Mouse (Mus musculus): ENCODE data around the gene Higd2a. TPM values are rescaled to one million over a fixed set of nuclear protein-coding genes. Genes with fewer than 3 reads are reported as not detected.

Gene Higd2a
- 305 and 329 TPM in 2 replicates for polyA plus RNA-seq (2012; ENCODE audit: insufficient read depth, insufficient read length, missing spikeins)

DNA sequence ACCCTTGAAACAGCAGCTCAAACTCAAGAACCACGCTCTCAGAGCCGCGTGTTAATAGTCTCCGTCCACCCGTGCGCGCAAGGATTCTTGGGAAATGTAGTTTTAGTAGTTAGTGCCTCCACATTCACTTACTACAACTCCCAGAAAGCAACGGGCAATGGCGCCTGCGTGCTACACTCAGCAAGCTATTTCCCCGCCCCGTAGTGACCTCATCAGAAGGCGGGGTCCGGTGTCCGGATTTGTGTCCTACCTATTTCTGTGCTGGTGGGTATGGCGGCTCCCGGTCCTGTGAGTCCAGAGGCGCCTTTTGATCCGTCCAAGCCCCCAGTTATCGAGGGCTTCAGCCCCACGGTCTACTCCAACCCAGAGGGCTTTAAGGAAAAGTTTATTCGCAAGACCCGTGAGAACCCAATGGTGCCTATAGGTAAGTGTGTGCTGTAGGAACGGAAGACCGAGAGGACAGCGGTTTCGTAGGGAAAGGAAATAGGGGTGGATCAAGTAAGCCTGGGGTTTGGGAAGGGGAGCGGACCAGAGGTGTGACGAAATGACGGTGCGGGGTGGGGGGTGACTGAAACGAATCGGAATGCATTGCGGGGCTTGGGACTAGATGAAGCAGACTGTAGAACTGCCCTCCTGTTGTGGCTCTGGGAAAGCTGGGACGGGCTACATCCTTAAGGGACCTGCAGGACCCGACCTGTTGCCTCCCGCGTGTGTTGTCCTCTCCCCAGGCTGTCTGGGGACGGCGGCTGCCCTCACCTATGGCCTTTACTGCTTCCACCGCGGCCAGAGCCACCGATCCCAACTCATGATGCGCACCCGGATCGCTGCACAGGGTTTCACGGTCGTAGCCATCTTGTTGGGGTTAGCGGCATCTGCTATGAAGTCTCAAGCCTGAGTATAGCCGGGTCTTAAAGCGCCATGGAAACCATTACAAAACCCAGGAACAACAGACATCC, at the start of gene Higd2a, which contains the start of gene Nop16:
Gene Higd2a, plus strand, starts transcription at position 212 of the 956 bp plus-strand sequence.
Gene Nop16, minus strand, starts transcription at position 95 of the 956 bp plus-strand sequence.
- Histone ChIP-seq H3K4me3 (ENCODE audit: insufficient read depth, low read depth, low read length) (peak within 1 kb of the TSS; percentile 77), H3K27ac (replicated peaks; ENCODE audit: low read depth, low read length) (peak within 1 kb of the TSS; percentile 86)

GRCm38 (mm10) chr13:54548036-54548435, 42.0 kb upstream of the Higd2a start:
- Histone ChIP-seq H3K27ac (replicated peaks; ENCODE audit: low read depth, low read length) (no peak overlapping the region), H3K4me3 (ENCODE audit: insufficient read depth, low read depth, low read length) (no peak overlapping the region), H3K4me1 (ENCODE audit: control insufficient read depth, insufficient read depth, insufficient read length, low read length) (no peaks in the 10 kb centered on the region)

More for the DNA sequence above, at the start of gene Higd2a, which contains the start of gene Nop16:
- peaks cover 7% of the 10 kb centered on the region; the same call in 1 of the 2 replicates for H3K4me1 ChIP-seq (ENCODE audit: control insufficient read depth, insufficient read depth, insufficient read length, low read length)

GRCm38 (mm10) chr13:54556176-54556575, 33.8 kb upstream of the Higd2a start:
- 0 out of 2 replicates have a peak overlapping the region, but pooled peaks have one; percentile 45 for H3K27ac ChIP-seq (replicated peaks; ENCODE audit: low read depth, low read length)
- H3K4me1 ChIP-seq (ENCODE audit: control insufficient read depth, insufficient read depth, insufficient read length, low read length), result peaks cover 4% of the 10 kb centered on the region; the same call in 1 of the 2 replicates
- H3K4me3 ChIP-seq (ENCODE audit: insufficient read depth, low read depth, low read length), result no peak overlapping the region

DNA sequence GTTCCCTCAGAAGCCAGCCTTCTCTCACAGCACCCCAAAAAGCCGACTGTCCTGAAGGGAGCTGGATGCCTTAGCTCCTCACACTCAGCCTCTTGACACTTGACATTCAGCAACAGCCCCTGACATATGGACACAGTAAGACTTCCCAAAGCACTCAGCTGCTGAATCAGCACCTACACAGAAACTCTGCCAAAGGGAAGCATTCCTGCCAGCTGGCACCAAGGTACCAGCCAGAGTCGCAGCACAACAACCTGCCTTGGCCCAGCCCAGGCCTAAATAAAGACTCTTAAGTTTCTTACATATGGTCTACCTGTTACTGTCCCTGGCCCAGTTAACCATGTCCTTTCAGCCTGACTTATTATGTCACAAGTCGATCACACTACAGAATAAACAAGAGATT, 33.2 kb upstream of the Higd2a start:
- no peak overlapping the region for H3K4me3 ChIP-seq (ENCODE audit: insufficient read depth, low read depth, low read length)
- H3K4me1 ChIP-seq (ENCODE audit: control insufficient read depth, insufficient read depth, insufficient read length, low read length), result peaks cover 4% of the 10 kb centered on the region; the same call in 1 of the 2 replicates
- peak overlapping the region; percentile 45; the same call in 1 of the 2 replicates for H3K27ac ChIP-seq (replicated peaks; ENCODE audit: low read depth, low read length)

GRCm38 (mm10) chr13:54557652-54558051, 32.4 kb upstream of the Higd2a start:
- Histone ChIP-seq H3K27ac (replicated peaks; ENCODE audit: low read depth, low read length) (no peak overlapping the region), H3K4me1 (ENCODE audit: control insufficient read depth, insufficient read depth, insufficient read length, low read length) (peaks cover 4% of the 10 kb centered on the region; the same call in 1 of the 2 replicates), H3K4me3 (ENCODE audit: insufficient read depth, low read depth, low read length) (no peak overlapping the region)

DNA sequence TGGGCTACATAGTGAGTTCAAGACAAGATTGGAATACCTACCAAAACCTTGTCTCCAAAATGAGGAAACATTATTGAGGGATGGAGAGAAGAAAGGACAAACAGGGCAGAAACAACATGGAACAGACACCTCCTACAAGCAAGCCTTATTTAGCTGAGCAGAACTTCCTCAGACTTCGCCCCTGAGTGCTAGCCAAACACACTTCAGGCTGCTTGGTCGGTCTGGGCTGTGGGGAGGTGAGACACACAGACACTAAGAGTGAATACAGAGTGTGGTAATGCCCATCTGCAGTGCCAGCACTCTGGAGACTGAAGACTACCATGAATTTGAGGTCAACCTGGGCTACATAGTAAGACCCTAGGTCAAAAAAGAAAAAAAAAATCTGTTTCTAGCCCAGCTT, 30.4 kb upstream of the Higd2a start:
- Histone ChIP-seq H3K4me3 (ENCODE audit: insufficient read depth, low read depth, low read length) (no peak overlapping the region), H3K4me1 (ENCODE audit: control insufficient read depth, insufficient read depth, insufficient read length, low read length) (peaks cover 9% of the 10 kb centered on the region), H3K27ac (replicated peaks; ENCODE audit: low read depth, low read length) (no peak overlapping the region)

GRCm38 (mm10) chr13:54560608-54561007, 29.4 kb upstream of the Higd2a start:
- no peak overlapping the region for H3K27ac ChIP-seq (replicated peaks; ENCODE audit: low read depth, low read length)
- no peak overlapping the region for H3K4me3 ChIP-seq (ENCODE audit: insufficient read depth, low read depth, low read length)
- H3K4me1 ChIP-seq (ENCODE audit: control insufficient read depth, insufficient read depth, insufficient read length, low read length), result peaks cover 9% of the 10 kb centered on the region

DNA sequence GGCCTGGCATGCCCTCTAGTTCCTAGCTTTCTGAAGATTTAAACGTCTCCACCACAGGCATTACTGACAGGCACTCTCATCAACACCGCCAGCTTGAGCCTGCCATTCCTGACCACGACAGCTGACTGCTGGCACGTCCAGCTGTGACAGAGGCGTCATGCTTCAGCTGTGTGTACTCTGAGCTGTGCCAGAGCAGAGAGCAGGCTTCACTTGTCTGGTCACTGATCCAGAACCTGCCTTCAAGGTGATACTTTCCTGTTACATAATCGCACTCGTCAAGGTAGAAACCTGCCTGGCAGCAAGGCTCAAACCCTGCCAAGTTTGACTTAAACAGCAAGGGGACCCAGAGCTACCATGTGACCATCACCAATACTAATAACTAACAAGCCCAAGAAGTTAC, 27.4 kb upstream of the Higd2a start:
- Histone ChIP-seq H3K4me3 (ENCODE audit: insufficient read depth, low read depth, low read length) (no peak overlapping the region), H3K4me1 (ENCODE audit: control insufficient read depth, insufficient read depth, insufficient read length, low read length) (peaks cover 5% of the 10 kb centered on the region; the same call in 1 of the 2 replicates), H3K27ac (replicated peaks; ENCODE audit: low read depth, low read length) (no peak overlapping the region)

- H3K27ac ChIP-seq (replicated peaks; ENCODE audit: low read depth, low read length), result peak overlapping the region; percentile 53
- H3K4me3 ChIP-seq (ENCODE audit: insufficient read depth, low read depth, low read length), result peak overlapping the region; percentile 75
- H3K4me1 ChIP-seq (ENCODE audit: control insufficient read depth, insufficient read depth, insufficient read length, low read length), result peaks cover 5% of the 10 kb centered on the region; the same call in 1 of the 2 replicates
Measured at GRCm38 (mm10) chr13:54564232-54565200, 25.5 kb upstream of the Higd2a start.

GRCm38 (mm10) chr13:54565201-54565581, 24.8 kb upstream of the Higd2a start, which contains the start of gene 4833439L19Rik:
Gene 4833439L19Rik (minus strand): TSS chr13:54565435.
- H3K4me3 ChIP-seq (ENCODE audit: insufficient read depth, low read depth, low read length), result peak within 1 kb of the TSS; percentile 75
- peaks cover 5% of the 10 kb centered on the region; the same call in 1 of the 2 replicates for H3K4me1 ChIP-seq (ENCODE audit: control insufficient read depth, insufficient read depth, insufficient read length, low read length)
- peak within 1 kb of the TSS; percentile 53 for H3K27ac ChIP-seq (replicated peaks; ENCODE audit: low read depth, low read length)

- peak overlapping the region; percentile 75 for H3K4me3 ChIP-seq (ENCODE audit: insufficient read depth, low read depth, low read length)
- H3K27ac ChIP-seq (replicated peaks; ENCODE audit: low read depth, low read length), result peak overlapping the region; percentile 35; the same call in 1 of the 2 replicates
- peaks cover 5% of the 10 kb centered on the region; the same call in 1 of the 2 replicates for H3K4me1 ChIP-seq (ENCODE audit: control insufficient read depth, insufficient read depth, insufficient read length, low read length)
Measured at GRCm38 (mm10) chr13:54565594-54566345, 24.2 kb upstream of the Higd2a start.

DNA sequence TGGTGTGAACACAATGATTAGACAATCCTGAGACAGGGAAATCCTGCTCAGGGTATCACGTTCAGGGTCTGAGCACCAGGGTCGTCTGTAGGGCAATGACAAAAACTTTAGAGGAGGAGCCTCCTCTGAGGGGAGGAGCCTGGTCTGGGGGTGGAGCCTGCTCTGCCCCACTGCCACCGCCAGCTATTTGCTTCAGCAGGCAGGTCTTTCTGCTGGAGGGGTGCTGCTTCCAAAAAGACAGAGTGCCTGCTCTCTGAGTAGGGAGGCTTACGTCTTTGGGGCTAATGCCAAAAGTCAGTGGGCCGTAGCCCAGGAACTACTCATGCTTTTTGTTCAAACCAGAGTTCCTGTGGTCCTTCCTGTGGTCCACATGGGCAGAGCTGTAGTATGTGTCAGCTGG, 21.6 kb upstream of the Higd2a start:
- Histone ChIP-seq H3K27ac (replicated peaks; ENCODE audit: low read depth, low read length) (no peak overlapping the region), H3K4me1 (ENCODE audit: control insufficient read depth, insufficient read depth, insufficient read length, low read length) (0 out of 2 replicates have a peak, but pooled peaks cover 3% of the 10 kb centered on the region), H3K4me3 (ENCODE audit: insufficient read depth, low read depth, low read length) (no peak overlapping the region)

DNA sequence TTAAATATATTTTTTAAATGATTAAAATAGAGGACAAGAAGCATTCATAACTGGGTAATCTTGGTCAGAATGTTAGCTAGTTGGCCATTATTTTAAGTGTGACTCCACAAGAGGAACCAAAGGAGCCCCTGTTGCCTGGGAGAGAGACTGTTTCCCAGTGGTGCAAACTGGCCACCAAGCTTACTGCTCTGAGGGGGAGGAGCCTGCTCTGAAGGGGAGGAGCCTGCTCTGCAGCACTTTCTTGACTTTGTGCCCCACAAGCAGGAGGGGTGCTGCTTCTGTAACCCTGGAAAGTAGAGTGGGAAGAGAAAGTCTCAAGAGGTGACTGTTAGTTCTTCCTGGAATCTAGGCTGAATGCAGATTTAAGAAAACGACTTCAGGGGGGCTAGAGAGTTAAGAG, 20.7 kb upstream of the Higd2a start:
- Histone ChIP-seq H3K27ac (replicated peaks; ENCODE audit: low read depth, low read length) (no peak overlapping the region), H3K4me1 (ENCODE audit: control insufficient read depth, insufficient read depth, insufficient read length, low read length) (no peaks in the 10 kb centered on the region), H3K4me3 (ENCODE audit: insufficient read depth, low read depth, low read length) (no peak overlapping the region)

GRCm38 (mm10) chr13:54570736-54571135, 19.3 kb upstream of the Higd2a start:
- Histone ChIP-seq H3K4me3 (ENCODE audit: insufficient read depth, low read depth, low read length) (no peak overlapping the region), H3K27ac (replicated peaks; ENCODE audit: low read depth, low read length) (no peak overlapping the region), H3K4me1 (ENCODE audit: control insufficient read depth, insufficient read depth, insufficient read length, low read length) (peaks cover 3% of the 10 kb centered on the region; the same call in 1 of the 2 replicates)

Measured in brown adipose tissue, adult 24 weeks (tissue).